Mouse (Mus musculus): ENCODE results near the gene Clmn.

DNA sequence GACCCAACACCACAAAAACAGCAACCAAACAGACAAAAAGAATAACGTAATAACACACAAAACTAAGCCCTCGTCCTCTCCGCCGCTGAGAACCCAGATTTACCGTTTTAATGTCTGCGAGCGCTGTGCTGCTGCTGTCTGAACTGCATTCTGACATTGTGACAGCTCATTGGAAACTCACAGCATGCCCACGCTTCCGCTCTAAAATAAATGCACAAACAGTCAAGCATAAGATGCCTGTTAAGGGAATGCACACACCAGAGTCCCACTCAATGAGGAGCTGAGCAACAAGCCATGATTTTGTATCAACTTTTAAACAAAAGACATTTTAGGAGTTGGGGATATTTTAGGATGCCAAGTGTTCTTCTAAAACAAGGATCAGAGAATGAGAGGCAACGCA is 127.2 kb downstream of the Clmn start:
- TF ChIP-seq CTCF (IDR thresholded peaks at IDR 0.05; ENCODE audit: extremely low read depth, insufficient read depth, insufficient read length, insufficient replicate concordance) = no peak
- TF ChIP-seq POLR2A (IDR thresholded peaks at IDR 0.05; ENCODE audit: low read depth, low read length) = no peak

Data from spleen, adult 2 months (tissue).